Mouse (Mus musculus) C2C12 (cell line): Measurements from ENCODE around the gene Trex1. TPM values are rescaled to one million over a fixed set of nuclear protein-coding genes. Genes with fewer than 3 reads are reported as not detected.
A peak's percentile ranks its signal among the peaks of the same experiment; 100 is the strongest.

ENCODE experiments used
- H3K27me3 ChIP-seq: one replicate; pipeline ENCODE4 v1.6.1; 2011; ENCODE audit not compliant: control insufficient read depth, insufficient read depth, insufficient read length
- H3K36me3 ChIP-seq: one replicate; pipeline ENCODE4 v1.6.1; 2011; ENCODE audit not compliant: control insufficient read depth, insufficient read depth
- H3K4me3 ChIP-seq: one replicate; pipeline ENCODE4 v1.5.1; 2011; ENCODE audit warnings: mild to moderate bottlenecking, control low read depth; ENCODE audit not compliant: poor library complexity, insufficient read depth, severe bottlenecking
- H3K79me2 ChIP-seq: one replicate; pipeline ENCODE4 v1.6.1; 2011; ENCODE audit not compliant: control insufficient read depth, insufficient read depth
- H3K79me3 ChIP-seq: one replicate; pipeline ENCODE4 v1.6.1; 2011; ENCODE audit warnings: low read depth, control low read depth
- H3ac ChIP-seq: one replicate; pipeline ENCODE3; 2011; ENCODE audit warnings: low read depth; ENCODE audit not compliant: control insufficient read depth, insufficient read length
- CEBPB ChIP-seq: IDR thresholded peaks from one replicate; pipeline ENCODE4 v1.6.1; 2011; ENCODE audit warnings: low read depth, mild to moderate bottlenecking, control low read depth, moderate library complexity
- CTCF ChIP-seq: IDR thresholded peaks from one replicate; pipeline ENCODE4 v1.5.1; 2011; ENCODE audit not compliant: control insufficient read depth, insufficient read depth, insufficient read length
- FOSL1 ChIP-seq: IDR thresholded peaks from one replicate; pipeline ENCODE4 v1.8.0; 2011; ENCODE audit warnings: mild to moderate bottlenecking, low read length; ENCODE audit not compliant: poor library complexity, insufficient read depth, severe bottlenecking
- MAX ChIP-seq: IDR thresholded peaks from one replicate; pipeline ENCODE4 v1.6.1; 2011; ENCODE audit warnings: mild to moderate bottlenecking, control low read depth
- MYOD1 ChIP-seq: IDR thresholded peaks from one replicate; pipeline ENCODE4 v1.6.1; 2011; ENCODE audit warnings: low read depth; ENCODE audit not compliant: control insufficient read depth, insufficient read length
- MYOG ChIP-seq: IDR thresholded peaks from one replicate; pipeline ENCODE4 v1.6.1; 2011; ENCODE audit not compliant: control insufficient read depth, insufficient read length; ENCODE audit errors: extremely low read depth
- USF1 ChIP-seq: IDR thresholded peaks from one replicate; pipeline ENCODE4 v1.6.1; 2011; ENCODE audit warnings: low read depth, mild to moderate bottlenecking, control low read depth, moderate library complexity
- polyA plus RNA-seq: library from polyadenylated mRNA; unstranded; fragments of >200 nt; fragmentation: generic; extraction: Trizol; gene quantifications from one replicate; pipeline ENCODE4 v1.2.1, GENCODE M21; 2012; ENCODE audit warnings: missing spikeins

The Trex1 gene
- polyA plus RNA-seq, 1 experiment: 12.7 TPM

DNA sequence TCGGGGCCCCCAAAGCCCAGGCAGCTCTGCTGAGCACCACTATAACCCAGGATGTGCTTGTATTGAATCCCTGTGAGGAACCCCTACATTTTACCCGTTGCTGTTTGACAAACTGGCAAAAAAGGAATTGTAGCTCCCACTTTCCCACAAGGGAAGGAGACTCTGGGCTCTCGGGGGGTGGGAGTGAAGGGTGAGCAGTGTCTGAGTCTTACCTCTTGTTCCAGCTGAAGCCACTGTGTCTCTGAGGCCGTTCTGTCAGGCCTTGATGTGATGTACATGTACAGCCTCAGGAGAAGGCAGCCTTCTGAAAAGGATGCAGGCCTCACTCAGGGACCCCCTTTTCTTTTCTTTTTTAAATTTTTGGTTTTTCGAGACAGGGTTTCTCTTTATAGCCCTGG lies 1.4 kb upstream of the Trex1 start:
- no peaks in the 10 kb centered on the region for H3K79me3 ChIP-seq
- TF ChIP-seq CTCF (no peak), FOSL1 (no peak), MYOD1 (no peak)
- H3ac ChIP-seq: no peak overlapping the region
- H3K27me3 ChIP-seq: no peaks in the 10 kb centered on the region
- H3K36me3 ChIP-seq: peaks cover 48% of the 10 kb centered on the region
- peaks cover under 1% of the 10 kb centered on the region for H3K79me2 ChIP-seq
- no peak overlapping the region for H3K4me3 ChIP-seq

DNA sequence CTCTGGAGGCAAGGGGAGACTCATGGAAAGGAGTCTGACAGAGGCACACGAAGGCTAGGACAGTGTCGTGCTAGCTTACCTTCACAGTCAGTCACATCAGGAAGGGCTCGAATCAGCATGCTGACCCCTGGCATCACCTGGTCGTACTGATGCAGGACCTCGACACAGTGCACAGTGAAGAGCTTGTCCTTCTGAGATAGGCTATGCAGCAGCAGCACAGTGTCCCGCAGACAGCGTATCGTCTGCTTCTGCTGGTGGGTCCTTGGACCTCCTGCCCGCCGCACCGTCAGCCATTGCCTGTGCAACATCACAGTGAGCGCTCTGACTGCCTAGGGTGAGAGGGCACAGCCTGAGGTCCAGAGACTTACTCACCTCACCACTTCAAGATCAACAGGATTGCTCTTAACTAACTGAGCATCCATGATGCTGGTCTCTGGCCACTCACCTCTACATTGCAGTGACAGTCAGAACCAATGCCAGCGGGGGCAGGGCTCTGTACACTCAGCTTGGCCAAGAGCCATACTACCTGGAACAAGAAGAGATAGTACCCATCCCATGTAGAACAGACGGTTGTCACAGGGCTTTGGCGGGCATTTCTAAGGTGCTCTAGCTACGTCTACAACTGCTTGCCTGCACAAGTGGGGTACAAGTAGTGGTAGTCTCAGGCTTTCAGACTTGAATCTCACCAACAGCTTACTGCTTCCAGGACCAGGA lies 807 bp upstream of the Trex1 start:
- H3K27me3 ChIP-seq: no peaks in the 10 kb centered on the region
- H3K79me2 ChIP-seq: peaks cover 6% of the 10 kb centered on the region
- H3K4me3 ChIP-seq: no peak overlapping the region
- H3ac ChIP-seq: peak overlapping the region; percentile 40
- H3K79me3 ChIP-seq: no peaks in the 10 kb centered on the region
- TF ChIP-seq MYOD1 (no peak), MAX (no peak), USF1 (no peak), MYOG (no peak), FOSL1 (no peak), CEBPB (no peak)
- peaks cover 43% of the 10 kb centered on the region for H3K36me3 ChIP-seq

DNA sequence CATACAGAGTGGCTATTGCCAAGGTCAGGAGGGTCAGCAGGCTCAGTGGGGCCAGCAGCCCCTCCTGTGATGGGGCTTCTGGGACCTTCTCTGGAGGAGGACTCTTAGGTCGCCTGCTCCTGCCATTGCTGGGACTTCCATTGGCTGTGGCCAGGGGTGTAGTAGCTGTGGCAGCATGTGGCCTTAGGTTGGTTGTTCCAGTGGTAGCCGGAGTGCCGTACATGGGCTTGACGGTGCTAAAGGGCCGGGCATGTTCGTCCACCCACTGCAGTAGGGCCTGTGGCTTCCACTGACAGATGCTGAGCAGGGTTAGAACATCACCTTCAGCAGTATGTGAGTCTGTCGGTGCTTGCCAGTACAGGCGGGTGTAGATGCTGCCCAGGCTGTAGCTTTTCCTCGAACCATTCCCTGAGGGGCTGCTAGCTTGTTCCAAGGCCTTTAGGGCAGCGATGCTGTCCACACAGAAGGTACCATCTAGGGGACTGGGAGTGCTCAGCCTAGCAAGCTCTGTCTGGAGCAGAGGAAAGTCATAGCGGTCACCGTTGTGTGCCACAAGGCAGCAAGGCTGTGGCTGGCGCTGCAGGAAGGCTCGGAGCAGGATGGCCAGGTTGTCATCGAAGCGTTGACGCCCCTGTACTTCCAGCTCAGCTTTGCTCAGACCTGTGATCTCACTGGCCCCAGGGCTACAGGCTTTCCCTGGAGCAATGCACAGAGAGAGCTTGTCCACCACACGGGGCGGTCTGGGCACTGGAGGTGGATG lies 1.3 kb downstream of the Trex1 start:
- Histone ChIP-seq H3K27me3 (no peaks in the 10 kb centered on the region), H3K36me3 (peaks cover 27% of the 10 kb centered on the region), H3K4me3 (no peak overlapping the region), H3ac (peak overlapping the region; percentile 59), H3K79me2 (peaks cover 7% of the 10 kb centered on the region), H3K79me3 (no peaks in the 10 kb centered on the region)
- no peak for TF ChIP-seq CTCF
- TF ChIP-seq MYOD1: no peak
- no peak for TF ChIP-seq CEBPB
- TF ChIP-seq FOSL1: no peak
- TF ChIP-seq MAX: no peak

DNA sequence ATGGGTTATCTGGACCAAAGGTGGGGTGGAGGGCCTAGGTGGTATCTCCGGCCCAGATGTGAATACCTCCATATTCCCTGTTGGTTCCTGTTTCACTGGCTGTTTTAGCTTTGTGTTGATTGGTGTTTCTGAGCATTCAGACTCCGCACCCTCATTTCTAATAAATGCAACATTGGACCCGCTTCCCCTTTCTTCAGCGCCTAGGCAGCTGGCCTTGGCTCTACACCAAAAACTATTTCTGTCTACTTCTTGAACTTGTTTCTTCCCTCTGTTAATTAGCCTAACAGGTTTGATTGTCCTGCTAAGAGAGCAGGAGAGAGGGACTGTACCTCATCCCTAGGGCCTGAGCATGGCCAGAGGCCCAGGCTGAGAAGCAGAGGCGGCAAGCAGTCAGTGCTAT lies 2.0 kb downstream of the Trex1 start:
- no peak overlapping the region for H3ac ChIP-seq
- H3K27me3 ChIP-seq: no peaks in the 10 kb centered on the region
- no peaks in the 10 kb centered on the region for H3K79me3 ChIP-seq
- TF ChIP-seq MAX (no peak), CEBPB (no peak), USF1 (no peak), FOSL1 (no peak), CTCF (no peak), MYOD1 (no peak), MYOG (no peak)
- H3K36me3 ChIP-seq: peaks cover 24% of the 10 kb centered on the region
- no peak overlapping the region for H3K4me3 ChIP-seq
- H3K79me2 ChIP-seq: peaks cover 7% of the 10 kb centered on the region

DNA sequence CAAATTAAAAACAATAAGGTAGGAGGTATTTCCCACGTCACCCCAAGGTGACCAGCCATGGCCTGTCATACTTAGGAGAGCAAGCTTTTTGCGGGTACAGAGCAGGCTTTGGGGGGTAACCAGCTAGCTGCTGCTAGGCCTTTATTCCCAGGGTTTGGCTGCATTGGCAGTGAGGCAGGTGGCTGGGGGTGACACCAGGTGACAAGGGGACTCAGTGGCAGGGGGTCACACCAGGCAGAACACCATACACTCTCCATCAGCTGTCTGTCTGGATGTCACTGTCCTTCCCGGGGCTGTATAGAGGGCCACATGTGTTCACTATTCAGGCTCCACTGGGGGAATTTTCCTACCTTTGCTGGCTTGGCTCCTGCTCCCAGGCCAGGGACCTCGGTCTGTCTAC lies 2.6 kb downstream of the Trex1 start:
- H3K4me3 ChIP-seq: no peak overlapping the region
- H3K27me3 ChIP-seq: no peaks in the 10 kb centered on the region
- no peak overlapping the region for H3ac ChIP-seq
- peaks cover 7% of the 10 kb centered on the region for H3K79me2 ChIP-seq
- no peak for TF ChIP-seq USF1
- no peak for TF ChIP-seq MYOD1
- TF ChIP-seq MYOG: no peak
- no peak for TF ChIP-seq MAX
- no peaks in the 10 kb centered on the region for H3K79me3 ChIP-seq
- H3K36me3 ChIP-seq: peaks cover 18% of the 10 kb centered on the region

DNA sequence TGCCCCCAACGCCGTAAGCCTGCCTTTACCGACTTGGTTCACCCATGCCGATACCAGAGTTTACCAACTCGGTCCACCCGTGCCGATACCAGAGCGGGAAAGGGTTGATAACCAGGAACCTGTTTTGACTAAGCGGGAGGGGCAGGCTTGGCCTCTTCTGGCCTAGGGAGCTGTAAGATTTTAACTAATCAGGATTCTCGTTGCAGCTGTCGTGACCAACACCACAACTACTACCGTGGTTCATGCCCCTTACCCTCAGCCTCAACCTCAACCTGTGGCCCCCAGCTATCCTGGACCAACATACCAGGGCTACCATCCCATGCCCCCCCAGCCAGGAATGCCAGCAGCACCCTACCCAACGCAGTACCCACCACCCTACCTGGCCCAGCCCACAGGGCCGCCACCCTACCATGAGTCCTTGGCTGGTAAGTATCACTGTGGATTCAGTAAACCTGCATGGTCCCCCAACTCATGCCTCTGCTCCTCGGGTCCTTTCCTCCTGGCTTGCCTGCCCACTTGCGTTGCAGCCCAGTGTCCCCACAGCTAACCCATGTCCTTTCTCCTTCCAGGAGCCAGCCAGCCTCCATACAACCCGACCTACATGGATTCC lies 3.3 kb downstream of the Trex1 start:
- Histone ChIP-seq H3K36me3 (peaks cover 18% of the 10 kb centered on the region), H3K4me3 (no peak overlapping the region), H3K79me3 (no peaks in the 10 kb centered on the region), H3K79me2 (peaks cover 7% of the 10 kb centered on the region), H3K27me3 (no peaks in the 10 kb centered on the region), H3ac (no peak overlapping the region)
- TF ChIP-seq FOSL1 (no peak), CTCF (no peak), MYOG (no peak), MYOD1 (no peak), MAX (no peak), CEBPB (no peak), USF1 (no peak)
